Mouse (Mus musculus) large intestine, adult 2 months (tissue): ENCODE measurements around the gene BC030500. TPM values are rescaled to one million over a fixed set of nuclear protein-coding genes. Genes with fewer than 3 reads are reported as not detected.

Experiments
- DNase-seq: peaks from one replicate; pipeline ENCODE4 v3.0.0-alpha.2; 2012; ENCODE audit warnings: low read depth, low spot score
- WGBS: fragments of 180-500 bp; shearing (Covaris S2); methylation state at CpG from one replicate; pipeline ENCODE4 v1.1.7; 2018; 5-methylcytosine and 5-hydroxymethylcytosine counted together
- polyA plus RNA-seq: library from polyadenylated mRNA; depleted of rRNA; stranded (reverse); fragments of >200 nt; gene quantifications from 2 replicates; pipeline ENCODE4 v1.2.3, GENCODE M21; 2012; rRNA removed

The BC030500 gene
- polyA plus RNA-seq = not detected in 2 replicates

- WGBS = 7% methylated on average over 14 of the region's 14 CpGs
- DNase-seq = no peak
Observed at GRCm38 (mm10) chr8:58911677-58912076, at the start of gene BC030500. TSS of gene BC030500 (plus strand) at chr8:58911755.

GRCm38 (mm10) chr8:58886405-58886804 lies 25.1 kb upstream of the BC030500 start:
- no peak for DNase-seq
- WGBS = 6% methylated on average over 1 of the region's 1 CpGs

- DNase-seq = no peak
- 89% methylated on average over 3 of the region's 3 CpGs for WGBS
Observed at GRCm38 (mm10) chr8:58890591-58890990, 21.0 kb upstream of the BC030500 start.

GRCm38 (mm10) chr8:58895960-58896359 lies 15.6 kb upstream of the BC030500 start:
- no peak for DNase-seq
- WGBS = 75% methylated on average over 6 of the region's 6 CpGs

DNA sequence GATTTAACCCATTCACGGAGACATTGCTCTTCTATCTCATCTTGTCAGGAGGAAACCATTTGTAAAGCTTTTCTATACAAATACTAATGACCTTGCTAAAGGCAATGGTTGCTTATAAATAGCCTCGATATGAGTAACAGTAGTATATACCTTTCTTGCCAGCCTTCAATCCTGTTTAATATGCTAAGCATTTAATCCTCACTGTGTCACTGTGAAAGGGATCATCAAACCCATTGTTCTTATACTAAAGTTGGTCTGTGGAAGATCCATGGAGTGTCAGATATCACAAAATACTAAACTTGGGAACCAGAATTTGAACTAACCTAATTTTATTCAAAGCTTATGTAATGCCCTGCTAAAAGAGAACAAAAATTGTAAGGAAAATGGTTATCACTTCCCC lies 7.1 kb upstream of the BC030500 start:
- WGBS = 46% methylated on average over 2 of the region's 2 CpGs
- DNase-seq = no peak

- no peak for DNase-seq
- 3% methylated on average over 37 of the region's 37 CpGs for WGBS
Observed at GRCm38 (mm10) chr8:58912196-58912839, 763 bp downstream of the BC030500 start, which contains the start of gene Galntl6. TSS of gene Galntl6 (minus strand) at chr8:58912640.

DNA sequence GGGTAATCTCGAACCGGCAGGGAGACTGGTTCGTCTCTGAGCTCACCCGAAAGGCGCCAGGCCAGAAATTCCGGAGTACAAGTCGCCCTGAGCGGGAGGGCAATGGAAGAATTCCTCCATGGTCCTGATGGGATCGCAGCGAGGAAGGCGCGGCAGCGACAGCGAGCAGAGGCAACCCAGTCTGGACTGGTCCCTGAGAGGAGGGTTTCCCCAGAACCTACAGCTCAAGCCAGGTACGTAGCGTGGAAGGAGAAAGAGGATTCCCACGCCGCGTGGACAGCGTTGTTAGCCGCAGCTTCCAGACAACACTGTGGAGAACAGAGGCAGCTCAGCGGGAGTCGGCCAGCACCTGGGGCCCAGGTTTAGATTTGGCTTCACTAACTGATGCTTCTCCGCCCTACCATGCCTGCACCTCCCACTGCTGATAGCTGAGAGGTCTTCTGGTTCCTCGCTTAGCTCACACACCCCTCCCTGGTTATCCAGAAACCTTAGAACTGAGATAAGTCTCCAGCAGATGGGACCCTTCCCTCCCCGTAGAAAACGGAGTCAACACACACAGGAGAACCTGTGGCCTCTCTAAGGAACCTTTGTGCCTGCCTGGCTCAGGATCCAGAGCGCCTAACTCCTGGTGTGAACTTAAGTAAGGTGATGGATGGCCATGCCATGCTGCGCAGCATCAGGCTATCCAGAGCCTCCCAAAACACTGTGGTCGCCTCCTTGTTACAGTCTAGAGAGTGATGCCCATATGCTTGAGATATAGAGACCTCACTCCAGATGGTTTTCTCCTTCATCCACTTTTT lies 1.5 kb downstream of the BC030500 start:
- DNase-seq = no peak
- 5% methylated on average over 30 of the region's 30 CpGs for WGBS

DNA sequence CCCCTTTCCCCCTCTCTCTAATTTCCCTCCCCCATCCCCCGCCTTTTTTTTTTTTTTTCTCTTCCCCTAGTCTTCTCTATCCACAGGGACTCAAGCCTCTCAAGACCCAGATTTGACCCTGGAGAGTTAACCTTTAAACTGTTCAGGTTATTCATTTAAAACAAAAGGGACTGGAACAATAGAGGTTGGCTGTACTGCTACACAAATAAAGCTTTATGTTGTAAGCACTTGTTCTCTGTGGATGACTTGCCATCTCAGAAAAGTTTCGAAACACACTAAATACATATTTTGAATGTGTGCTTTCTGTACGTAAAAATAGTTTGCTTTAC lies 2.0 kb downstream of the BC030500 start:
- DNase-seq = no peak
- 51% methylated on average over 3 of the region's 3 CpGs for WGBS

GRCm38 (mm10) chr8:58915142-58915541 lies 3.6 kb downstream of the BC030500 start:
- WGBS = 17% methylated on average over 2 of the region's 2 CpGs
- no peak for DNase-seq

DNA sequence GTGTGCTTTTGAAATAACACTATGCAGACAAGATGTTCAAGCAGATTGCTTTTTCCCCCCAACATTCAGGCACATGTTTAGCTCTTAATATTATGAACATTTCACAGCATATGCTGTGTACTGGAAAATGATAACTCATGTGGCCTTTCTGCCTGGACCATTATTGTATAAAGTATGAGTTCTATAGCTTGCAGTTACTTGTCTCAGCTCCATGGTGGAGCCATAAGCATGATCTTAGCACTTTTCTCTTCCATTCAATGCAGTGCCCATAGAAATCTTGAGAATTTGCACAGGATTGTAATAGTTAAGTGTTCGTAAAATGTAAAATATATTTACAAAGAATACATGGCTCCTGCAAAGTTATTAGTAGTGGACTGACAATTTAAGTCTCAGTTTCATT lies 19.5 kb downstream of the BC030500 start:
- 68% methylated on average over 1 of the region's 1 CpGs for WGBS
- DNase-seq = no peak

DNA sequence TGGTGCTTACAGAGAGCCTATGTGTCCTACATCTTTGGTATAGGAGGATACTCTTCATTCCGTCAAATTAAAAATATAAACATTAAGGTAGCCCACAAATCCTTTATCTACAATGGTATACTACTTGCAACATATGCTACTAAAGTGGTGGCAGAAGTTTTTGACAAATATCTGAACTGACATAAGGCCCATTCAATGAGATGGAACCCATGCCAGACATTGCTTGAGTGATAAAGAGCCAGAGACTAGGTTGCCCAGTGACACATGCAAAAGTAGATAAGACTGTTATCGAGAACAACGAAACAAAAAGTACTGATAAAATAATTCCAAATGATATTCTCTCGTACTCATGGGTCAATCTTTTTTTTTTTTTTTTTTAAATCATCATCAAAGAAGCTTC lies 32.2 kb downstream of the BC030500 start:
- DNase-seq = no peak
- 83% methylated on average over 4 of the region's 4 CpGs for WGBS

DNA sequence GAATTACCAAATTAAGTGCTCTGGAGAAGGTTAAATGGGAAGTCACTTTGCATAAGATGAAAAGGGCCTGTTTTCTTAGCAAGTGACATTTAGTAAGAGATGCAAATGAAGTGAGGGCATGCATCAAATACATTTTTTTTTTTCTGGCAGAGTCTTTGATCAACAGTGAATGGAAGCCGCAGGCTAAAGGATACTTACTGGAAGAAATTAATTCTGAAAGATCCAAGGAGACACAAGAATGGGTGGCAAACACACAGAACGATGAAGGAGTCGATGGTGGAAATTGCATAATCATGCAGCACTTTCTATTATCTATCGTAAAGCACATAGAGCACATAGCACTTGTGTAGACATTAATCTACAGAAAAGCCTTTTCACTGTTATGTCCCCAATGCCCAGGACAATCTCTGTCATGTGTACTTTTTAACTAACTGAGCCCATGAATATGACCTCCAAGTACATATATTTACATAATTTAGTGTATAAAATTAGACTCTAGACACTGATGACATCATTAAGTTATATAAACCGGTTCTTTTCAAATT lies 45.7 kb downstream of the BC030500 start:
- WGBS = 83% methylated on average over 5 of the region's 5 CpGs
- DNase-seq = no peak

Other genes starting within 250 kb of the BC030500 start
- gene Galntl6, start 885 bp downstream of the BC030500 start, polyA plus RNA-seq = 0.16 and 0.25 TPM in 2 replicates